Mouse (Mus musculus) lung, adult 18-20 months (tissue): ENCODE measurements around the gene Edc3.
A peak's percentile ranks its signal among the peaks of the same experiment; 100 is the strongest.

Source experiments
- DNase-seq, 2 experiments: peaks; one replicate each; pipeline ENCODE4 v3.0.0; 2022; ENCODE audit warnings: mixed read lengths in 2 of 2

Gene Edc3

GRCm38 (mm10) chr9:57708068-57708719 lies at the start of gene Edc3:
Gene Edc3 (plus strand): TSS chr9:57708540.
- DNase-seq = peak; percentile 91 to 94

GRCm38 (mm10) chr9:57658970-57659369 lies 49.4 kb upstream of the Edc3 start:
- DNase-seq = no peak

- DNase-seq = peak; percentile 76 to 84
These were observed 48.6 kb upstream of the Edc3 start for GRCm38 (mm10) chr9:57659774-57660173.

GRCm38 (mm10) chr9:57660501-57660900 lies 47.8 kb upstream of the Edc3 start:
- no peak for DNase-seq

- no peak for DNase-seq
These were observed 46.8 kb upstream of the Edc3 start for GRCm38 (mm10) chr9:57661552-57661951.

- DNase-seq = no peak
These were observed 43.7 kb upstream of the Edc3 start for GRCm38 (mm10) chr9:57664616-57665015.

- DNase-seq = no peak
These were observed 41.8 kb upstream of the Edc3 start for GRCm38 (mm10) chr9:57666536-57666935.

- no peak for DNase-seq
These were observed 41.2 kb upstream of the Edc3 start for GRCm38 (mm10) chr9:57667136-57667535.

GRCm38 (mm10) chr9:57667817-57668216 lies 40.5 kb upstream of the Edc3 start:
- DNase-seq = peak; percentile 55 to 76

- DNase-seq = no peak
These were observed 40.1 kb upstream of the Edc3 start for GRCm38 (mm10) chr9:57668277-57668676.

- DNase-seq = no peak
These were observed 38.8 kb upstream of the Edc3 start for GRCm38 (mm10) chr9:57669566-57669965.

GRCm38 (mm10) chr9:57671037-57671436 lies 37.3 kb upstream of the Edc3 start:
- no peak for DNase-seq

GRCm38 (mm10) chr9:57671500-57671899 lies 36.8 kb upstream of the Edc3 start:
- no peak for DNase-seq

GRCm38 (mm10) chr9:57681411-57681810 lies 26.9 kb upstream of the Edc3 start:
- DNase-seq = no peak

- DNase-seq = no peak
These were observed 24.8 kb upstream of the Edc3 start, which contains the start of gene Cyp1a2 for GRCm38 (mm10) chr9:57683520-57683919. Gene Cyp1a2 (minus strand): TSS chr9:57683703.

GRCm38 (mm10) chr9:57686011-57686410 lies 22.3 kb upstream of the Edc3 start:
- no peak for DNase-seq

GRCm38 (mm10) chr9:57687751-57688150 lies 20.6 kb upstream of the Edc3 start, which contains the start of gene Cyp1a1:
Gene Cyp1a1 (plus strand): TSS chr9:57687928.
- no peak for DNase-seq

GRCm38 (mm10) chr9:57688158-57688557 lies 20.2 kb upstream of the Edc3 start:
- DNase-seq = peak; percentile 47 to 55

GRCm38 (mm10) chr9:57688606-57689005 lies 19.7 kb upstream of the Edc3 start:
- DNase-seq = no peak

GRCm38 (mm10) chr9:57694108-57694507 lies 14.2 kb upstream of the Edc3 start:
- DNase-seq = no peak

GRCm38 (mm10) chr9:57696380-57697285 lies 11.7 kb upstream of the Edc3 start:
- peak; percentile 28 to 56 for DNase-seq

- DNase-seq = no peak
These were observed 11.0 kb upstream of the Edc3 start for GRCm38 (mm10) chr9:57697380-57697779.

- DNase-seq = no peak
These were observed 9.7 kb upstream of the Edc3 start for GRCm38 (mm10) chr9:57698466-57699150.
